Mouse (Mus musculus) retina, embryonic 14.5 days (tissue): ENCODE data around the gene Pan3.

ENCODE experiments used
- DNase-seq: peaks from one replicate; pipeline ENCODE4 v3.0.0-alpha.2; 2015; ENCODE audit warnings: low spot score

Pan3 gene

GRCm38 (mm10) chr5:147429535-147430305, at the start of gene Pan3:
Gene Pan3 (plus strand): TSS chr5:147430161.
- peak; percentile 93 for DNase-seq

- peak; percentile 78 for DNase-seq
These were observed 48.6 kb upstream of the Pan3 start for GRCm38 (mm10) chr5:147381396-147381795.

- DNase-seq, result no peak
These were observed 43.1 kb upstream of the Pan3 start for GRCm38 (mm10) chr5:147386865-147387264.

- no peak for DNase-seq
These were observed 41.5 kb upstream of the Pan3 start for GRCm38 (mm10) chr5:147388376-147389008.

- no peak for DNase-seq
These were observed 40.9 kb upstream of the Pan3 start for GRCm38 (mm10) chr5:147389052-147389451.

GRCm38 (mm10) chr5:147390772-147391171, 39.2 kb upstream of the Pan3 start:
- DNase-seq, result no peak

- no peak for DNase-seq
These were observed 37.2 kb upstream of the Pan3 start for GRCm38 (mm10) chr5:147392667-147393213.

- DNase-seq, result no peak
These were observed 34.9 kb upstream of the Pan3 start for GRCm38 (mm10) chr5:147395050-147395449.

- DNase-seq, result peak; percentile 61
These were observed 30.0 kb upstream of the Pan3 start, which contains the start of gene Flt3 for GRCm38 (mm10) chr5:147399843-147400504. Gene Flt3 (minus strand): TSS chr5:147400489.

GRCm38 (mm10) chr5:147400505-147400979, 29.4 kb upstream of the Pan3 start:
- no peak for DNase-seq

- peak; percentile 20 for DNase-seq
These were observed 28.9 kb upstream of the Pan3 start for GRCm38 (mm10) chr5:147401024-147401423.

- peak; percentile 71 for DNase-seq
These were observed 27.5 kb upstream of the Pan3 start for GRCm38 (mm10) chr5:147402505-147402904.

- no peak for DNase-seq
These were observed 23.8 kb upstream of the Pan3 start for GRCm38 (mm10) chr5:147406135-147406534.

GRCm38 (mm10) chr5:147408731-147409130, 21.2 kb upstream of the Pan3 start:
- no peak for DNase-seq

GRCm38 (mm10) chr5:147410585-147410984, 19.4 kb upstream of the Pan3 start:
- no peak for DNase-seq

- no peak for DNase-seq
These were observed 12.0 kb upstream of the Pan3 start for GRCm38 (mm10) chr5:147417986-147418385.

GRCm38 (mm10) chr5:147418394-147419121, 11.4 kb upstream of the Pan3 start:
- peak; percentile 28 for DNase-seq

- DNase-seq, result peak; percentile 28
These were observed 6.3 kb upstream of the Pan3 start for GRCm38 (mm10) chr5:147423612-147424011.

- no peak for DNase-seq
These were observed 3.7 kb upstream of the Pan3 start for GRCm38 (mm10) chr5:147426048-147426805.

- peak; percentile 58 for DNase-seq
These were observed 487 bp downstream of the Pan3 start for GRCm38 (mm10) chr5:147430361-147430935.
